Mouse (Mus musculus): ENCODE data around the gene Gal3st1. TPM values are rescaled to one million over a fixed set of nuclear protein-coding genes. Genes with fewer than 3 reads are reported as not detected.
A peak's percentile ranks its signal among the peaks of the same experiment; 100 is the strongest.
"Not testable (repeated sequence)": the region's sequence is repeated elsewhere in the genome, so short reads cannot be mapped to it uniquely, and the experiment has no call there.

The Gal3st1 gene
- not detected in 2 replicates for total RNA-seq (2017)

DNA sequence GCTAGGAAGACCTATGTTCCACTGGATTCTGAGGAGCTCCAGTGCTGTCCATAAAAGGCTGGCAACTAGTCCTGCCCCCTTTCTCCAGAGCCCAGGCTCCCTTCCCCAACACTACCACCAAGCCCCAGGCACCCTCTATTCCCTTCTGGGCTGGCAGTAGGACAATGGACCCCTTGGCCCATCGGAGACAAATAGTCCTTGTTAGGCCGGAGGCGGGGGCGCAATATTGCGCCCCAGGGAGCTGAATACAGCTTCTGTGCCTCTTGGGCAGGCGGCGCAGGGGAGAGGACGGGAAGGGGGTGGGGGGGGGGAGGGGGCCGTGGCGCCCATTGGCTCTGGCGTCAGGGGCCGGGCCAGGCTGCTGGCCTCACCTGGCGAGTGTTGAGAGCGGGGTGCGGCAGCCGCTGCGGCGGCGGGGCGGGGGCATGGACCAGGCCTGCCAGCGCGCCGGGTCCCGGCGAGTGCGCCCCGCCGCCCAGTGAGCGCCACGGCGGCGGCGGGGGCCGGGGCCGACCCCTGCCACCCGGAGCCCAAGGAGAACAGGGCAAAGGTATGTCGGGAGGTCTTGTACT is at the start of gene Gal3st1:
Gene Gal3st1, plus strand, starts transcription at position 346 of the 572 bp plus-strand sequence.
- ATAC-seq (ENCODE audit: extremely low read depth, insufficient number of reproducible peaks, low FRiP score, poor library complexity, severe bottlenecking), result no peak

- no peak for ATAC-seq (ENCODE audit: extremely low read depth, insufficient number of reproducible peaks, low FRiP score, poor library complexity, severe bottlenecking)
Measured at GRCm38 (mm10) chr11:3933756-3934285, 49.6 kb upstream of the Gal3st1 start.

- ATAC-seq (ENCODE audit: extremely low read depth, insufficient number of reproducible peaks, low FRiP score, poor library complexity, severe bottlenecking), result no peak
Measured at GRCm38 (mm10) chr11:3935135-3935534, 48.3 kb upstream of the Gal3st1 start.

DNA sequence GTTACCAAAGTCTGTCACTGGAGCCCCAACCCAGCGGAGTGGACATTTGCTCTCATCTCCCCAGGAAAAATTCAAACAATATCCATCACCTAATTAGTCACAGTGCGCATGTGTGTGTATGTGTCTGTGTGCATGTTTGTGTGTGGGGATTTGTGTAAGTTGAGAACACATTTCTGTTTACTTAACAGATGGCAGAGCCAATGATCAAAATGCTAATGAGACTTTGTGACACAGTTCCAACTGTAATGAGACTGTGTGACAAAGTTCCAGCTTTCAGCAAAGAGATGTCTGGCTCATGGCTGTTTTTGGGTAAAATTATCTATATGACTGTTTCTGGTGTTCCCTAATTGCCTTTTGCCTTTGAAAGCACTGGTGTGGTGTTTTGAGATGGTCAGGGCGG is 47.1 kb upstream of the Gal3st1 start:
- no peak for ATAC-seq (ENCODE audit: extremely low read depth, insufficient number of reproducible peaks, low FRiP score, poor library complexity, severe bottlenecking)

GRCm38 (mm10) chr11:3937321-3937874 is 46.0 kb upstream of the Gal3st1 start:
- ATAC-seq (ENCODE audit: extremely low read depth, insufficient number of reproducible peaks, low FRiP score, poor library complexity, severe bottlenecking), result no peak

- ATAC-seq (ENCODE audit: extremely low read depth, insufficient number of reproducible peaks, low FRiP score, poor library complexity, severe bottlenecking), result no peak
Measured at GRCm38 (mm10) chr11:3941371-3941770, 42.1 kb upstream of the Gal3st1 start.

DNA sequence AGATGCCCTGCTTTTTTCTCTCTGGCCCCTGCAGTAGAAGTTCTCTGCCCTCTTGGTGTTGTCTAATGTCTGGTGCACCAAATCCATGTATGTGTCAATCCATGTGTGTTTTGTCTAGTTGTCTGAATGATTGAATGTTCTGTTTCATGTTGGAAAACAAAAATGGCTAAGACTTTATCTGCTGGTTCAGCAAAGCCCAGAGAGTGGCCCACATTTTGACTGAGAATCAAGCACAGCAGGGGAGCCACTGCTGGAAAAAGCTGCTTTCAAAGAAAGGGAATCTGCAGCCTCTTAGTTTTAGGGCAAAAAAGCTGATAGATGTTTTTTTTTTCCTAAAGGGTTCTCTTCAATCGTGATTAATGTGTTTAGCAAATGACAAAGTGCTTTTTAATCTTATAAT is 37.0 kb upstream of the Gal3st1 start:
- no peak for ATAC-seq (ENCODE audit: extremely low read depth, insufficient number of reproducible peaks, low FRiP score, poor library complexity, severe bottlenecking)

- ATAC-seq (ENCODE audit: extremely low read depth, insufficient number of reproducible peaks, low FRiP score, poor library complexity, severe bottlenecking), result not testable (repeated sequence)
Measured at GRCm38 (mm10) chr11:3954876-3955275, 28.6 kb upstream of the Gal3st1 start.

DNA sequence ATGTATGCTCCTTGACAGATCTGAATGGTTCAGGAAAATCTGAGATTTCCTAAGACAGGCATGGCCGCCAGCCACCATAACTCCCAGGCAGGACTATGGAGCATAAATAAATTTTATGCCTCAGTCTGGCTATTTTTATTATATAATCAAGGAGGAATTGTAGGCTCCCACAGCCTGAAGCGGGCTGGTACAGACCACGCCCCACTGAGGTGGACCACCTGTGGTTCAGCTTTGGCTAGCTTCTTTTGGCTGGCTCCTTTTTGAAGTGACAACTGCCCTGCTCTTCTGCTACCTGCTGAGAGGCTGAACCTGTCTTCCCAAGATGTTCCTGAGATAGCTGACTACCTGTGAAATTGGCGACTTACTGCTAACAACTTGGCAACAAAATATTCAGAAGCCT is 28.1 kb upstream of the Gal3st1 start:
- not testable (repeated sequence) for ATAC-seq (ENCODE audit: extremely low read depth, insufficient number of reproducible peaks, low FRiP score, poor library complexity, severe bottlenecking)

GRCm38 (mm10) chr11:3960901-3961300 is 22.5 kb upstream of the Gal3st1 start:
- ATAC-seq (ENCODE audit: extremely low read depth, insufficient number of reproducible peaks, low FRiP score, poor library complexity, severe bottlenecking), result no peak

- no peak for ATAC-seq (ENCODE audit: extremely low read depth, insufficient number of reproducible peaks, low FRiP score, poor library complexity, severe bottlenecking)
Measured at GRCm38 (mm10) chr11:3961761-3962160, 21.7 kb upstream of the Gal3st1 start.

DNA sequence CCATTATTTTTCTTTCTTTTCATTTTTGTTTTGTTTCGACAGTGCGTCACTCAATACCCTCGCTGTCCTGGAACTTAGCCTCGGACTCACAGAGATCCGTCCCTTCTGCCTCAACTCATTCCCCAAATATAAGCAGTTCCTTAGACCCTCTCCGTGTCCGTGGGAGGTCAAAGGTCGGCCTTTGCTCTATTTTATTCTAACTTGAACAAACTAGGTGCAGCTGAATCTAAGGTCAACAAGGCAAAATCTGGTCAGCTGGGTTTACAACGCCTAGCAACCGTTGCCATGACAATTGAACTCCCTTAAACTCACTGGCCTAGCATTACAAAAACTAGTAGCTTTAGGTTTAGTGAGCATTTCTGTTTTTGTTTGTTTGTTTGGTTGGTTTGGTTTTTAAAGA is 20.3 kb upstream of the Gal3st1 start:
- ATAC-seq (ENCODE audit: extremely low read depth, insufficient number of reproducible peaks, low FRiP score, poor library complexity, severe bottlenecking), result no peak

- ATAC-seq (ENCODE audit: extremely low read depth, insufficient number of reproducible peaks, low FRiP score, poor library complexity, severe bottlenecking), result peak; percentile 91
Measured at GRCm38 (mm10) chr11:3963610-3964415, 19.6 kb upstream of the Gal3st1 start, which contains the start of gene Pes1. Gene Pes1, plus strand, starts transcription at chr11:3963975.

GRCm38 (mm10) chr11:3964416-3965172 is 18.8 kb upstream of the Gal3st1 start:
- ATAC-seq (ENCODE audit: extremely low read depth, insufficient number of reproducible peaks, low FRiP score, poor library complexity, severe bottlenecking), result no peak

- ATAC-seq (ENCODE audit: extremely low read depth, insufficient number of reproducible peaks, low FRiP score, poor library complexity, severe bottlenecking), result no peak
Measured at GRCm38 (mm10) chr11:3969837-3970236, 13.6 kb upstream of the Gal3st1 start.

GRCm38 (mm10) chr11:3970361-3970760 is 13.1 kb upstream of the Gal3st1 start:
- no peak for ATAC-seq (ENCODE audit: extremely low read depth, insufficient number of reproducible peaks, low FRiP score, poor library complexity, severe bottlenecking)

GRCm38 (mm10) chr11:3973081-3973480 is 10.4 kb upstream of the Gal3st1 start:
- ATAC-seq (ENCODE audit: extremely low read depth, insufficient number of reproducible peaks, low FRiP score, poor library complexity, severe bottlenecking), result no peak

- ATAC-seq (ENCODE audit: extremely low read depth, insufficient number of reproducible peaks, low FRiP score, poor library complexity, severe bottlenecking), result no peak
Measured at GRCm38 (mm10) chr11:3974311-3974710, 9.1 kb upstream of the Gal3st1 start.

- no peak for ATAC-seq (ENCODE audit: extremely low read depth, insufficient number of reproducible peaks, low FRiP score, poor library complexity, severe bottlenecking)
Measured at GRCm38 (mm10) chr11:3976678-3977077, 6.8 kb upstream of the Gal3st1 start, which contains the start of gene 4930556J24Rik. Gene 4930556J24Rik, minus strand, starts transcription at chr11:3976778.
